Mouse (Mus musculus) embryo, embryonic 10 days (tissue): ENCODE data around the gene Arntl.
"Not testable (repeated sequence)": the region's sequence is repeated elsewhere in the genome, so short reads cannot be mapped to it uniquely, and the experiment has no call there.

ENCODE experiments used
- DNase-seq: peaks from one replicate; pipeline ENCODE4 v3.0.0-alpha.2; 2015; ENCODE audit warnings: low spot score

The Arntl gene

GRCm38 (mm10) chr7:113251001-113251400 is 43.7 kb downstream of the Arntl start:
- no peak for DNase-seq

GRCm38 (mm10) chr7:113251554-113251953 is 44.3 kb downstream of the Arntl start:
- no peak for DNase-seq

- no peak for DNase-seq
Measured at GRCm38 (mm10) chr7:113253777-113254405, 46.6 kb downstream of the Arntl start.

- DNase-seq = peak; percentile 38
Measured at GRCm38 (mm10) chr7:113256046-113256445, 48.8 kb downstream of the Arntl start.

- peak; percentile 24 for DNase-seq
Measured at GRCm38 (mm10) chr7:113258430-113258829, 51.2 kb downstream of the Arntl start.

- peak; percentile 9 for DNase-seq
Measured at GRCm38 (mm10) chr7:113260321-113261167, 53.3 kb downstream of the Arntl start.

- no peak for DNase-seq
Measured at GRCm38 (mm10) chr7:113261690-113262089, 54.4 kb downstream of the Arntl start.

GRCm38 (mm10) chr7:113262510-113263467 is 55.5 kb downstream of the Arntl start:
- DNase-seq = not testable (repeated sequence)

- DNase-seq = no peak
Measured at GRCm38 (mm10) chr7:113263990-113264389, 56.7 kb downstream of the Arntl start.

GRCm38 (mm10) chr7:113268287-113268686 is 61.0 kb downstream of the Arntl start:
- peak; percentile 73 for DNase-seq

- DNase-seq = no peak
Measured at GRCm38 (mm10) chr7:113269081-113269480, 61.8 kb downstream of the Arntl start.

GRCm38 (mm10) chr7:113269921-113270320 is 62.7 kb downstream of the Arntl start:
- DNase-seq = no peak

GRCm38 (mm10) chr7:113270551-113270950 is 63.3 kb downstream of the Arntl start:
- DNase-seq = no peak

GRCm38 (mm10) chr7:113270991-113271390 is 63.7 kb downstream of the Arntl start:
- no peak for DNase-seq

- DNase-seq = no peak
Measured at GRCm38 (mm10) chr7:113272338-113272997, 65.2 kb downstream of the Arntl start.

GRCm38 (mm10) chr7:113277245-113277644 is 70.0 kb downstream of the Arntl start:
- DNase-seq = no peak

- no peak for DNase-seq
Measured at GRCm38 (mm10) chr7:113278493-113278892, 71.2 kb downstream of the Arntl start.

- no peak for DNase-seq
Measured at GRCm38 (mm10) chr7:113279246-113279645, 72.0 kb downstream of the Arntl start.

GRCm38 (mm10) chr7:113285405-113285804 is 78.1 kb downstream of the Arntl start:
- DNase-seq = no peak

- DNase-seq = no peak
Measured at GRCm38 (mm10) chr7:113289211-113289610, 81.9 kb downstream of the Arntl start.

GRCm38 (mm10) chr7:113291741-113292140 is 84.5 kb downstream of the Arntl start:
- DNase-seq = no peak

- DNase-seq = no peak
Measured at GRCm38 (mm10) chr7:113292193-113292592, 84.9 kb downstream of the Arntl start.
